Mouse (Mus musculus) spleen, adult 18-20 months (tissue): ENCODE data around the gene Abcb4.
"Not testable (repeated sequence)": the region's sequence is repeated elsewhere in the genome, so short reads cannot be mapped to it uniquely, and the experiment has no call there.

Source experiments
- DNase-seq, 2 experiments: peaks; one replicate each; pipeline ENCODE4 v3.0.0; 2022; ENCODE audit warnings: mixed read lengths in 2 of 2

Gene Abcb4

DNA sequence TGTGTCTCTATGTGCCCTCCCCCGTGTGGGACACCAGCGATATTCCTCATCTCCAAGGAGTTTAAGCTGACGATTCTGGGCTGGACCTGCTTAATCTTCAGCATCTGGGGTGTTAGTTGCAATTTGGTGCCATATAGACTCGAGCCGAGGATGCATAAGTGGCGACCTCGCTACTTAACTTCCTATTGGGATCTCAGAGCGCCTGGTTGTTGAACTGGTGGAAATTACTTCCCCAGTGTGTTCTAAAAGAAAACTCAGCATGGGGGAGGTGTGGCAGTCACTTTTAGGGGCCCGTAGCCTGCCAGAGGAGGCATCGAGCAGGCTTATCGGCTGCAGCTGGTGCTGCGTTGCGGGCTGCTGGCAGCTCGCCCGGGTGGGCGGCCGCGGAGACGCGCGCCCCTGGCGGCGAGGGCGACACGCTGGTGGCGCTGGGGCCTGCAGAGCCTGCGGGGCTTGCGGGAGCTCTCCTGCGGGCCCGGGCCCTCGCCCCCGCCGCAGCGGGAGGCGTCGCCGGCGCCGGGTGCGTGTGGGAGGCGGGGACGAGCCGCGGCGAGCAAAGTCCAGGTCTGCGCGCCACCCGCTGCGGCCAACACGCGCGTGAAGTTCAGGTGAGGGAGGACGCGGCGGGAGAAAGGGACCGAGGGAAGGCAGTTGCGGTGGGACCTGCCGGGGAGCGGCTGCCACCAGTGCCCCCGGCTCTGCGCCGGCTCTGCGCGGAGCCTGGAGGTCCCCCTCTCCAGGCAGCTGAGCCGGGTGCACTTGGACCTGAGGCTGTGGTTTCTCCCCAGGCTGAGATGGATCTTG lies at the start of gene Abcb4:
Gene Abcb4 (plus strand): TSS at position 418 of the 804 bp plus-strand sequence.
- peak; percentile 46 to 69 for DNase-seq

DNA sequence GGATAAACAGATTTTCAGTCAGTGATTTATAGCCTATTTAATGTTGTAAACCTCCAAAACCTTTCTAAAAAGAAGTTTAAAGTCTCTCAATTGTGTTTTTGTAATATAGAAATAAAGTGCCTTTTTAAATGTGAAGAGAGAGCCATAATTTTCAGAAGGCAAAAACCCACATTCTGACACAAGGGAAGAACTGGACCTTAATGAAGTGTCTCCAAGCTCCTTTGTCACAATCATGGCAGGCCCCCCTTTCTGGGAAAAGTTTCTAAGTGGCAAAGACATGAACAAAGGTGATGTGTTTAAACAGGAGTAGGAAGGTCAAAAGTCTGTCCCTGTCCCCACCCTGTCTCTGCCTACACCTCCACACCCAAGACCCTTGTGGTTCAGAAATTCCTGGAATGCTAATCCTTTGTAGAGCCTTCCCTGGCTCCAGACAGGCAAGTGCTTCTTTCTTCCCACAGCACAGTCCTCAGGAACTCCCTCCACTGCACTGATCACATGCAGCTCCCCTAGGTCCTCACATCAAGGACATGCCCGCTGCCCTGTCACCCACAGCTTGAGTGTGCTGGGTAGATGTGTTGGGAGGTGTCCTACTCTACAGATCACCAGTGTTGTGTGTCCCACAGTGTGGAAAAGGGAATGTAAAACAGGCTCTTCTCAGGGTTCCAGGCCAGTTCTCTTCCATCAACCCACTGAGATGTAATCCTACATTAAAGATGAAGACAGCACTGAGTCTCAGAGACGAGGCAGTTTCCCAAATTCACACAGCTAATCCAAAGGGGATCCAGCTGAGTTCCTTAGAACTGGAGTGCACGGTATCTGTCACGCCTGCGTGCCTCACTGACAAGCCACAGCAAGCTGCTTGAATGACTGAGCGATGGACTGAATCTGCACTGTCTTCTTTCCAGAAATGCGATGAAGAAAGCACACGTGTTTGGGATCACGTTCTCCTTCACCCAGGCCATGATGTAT lies 44.6 kb upstream of the Abcb4 start:
- DNase-seq, result not testable (repeated sequence)

DNA sequence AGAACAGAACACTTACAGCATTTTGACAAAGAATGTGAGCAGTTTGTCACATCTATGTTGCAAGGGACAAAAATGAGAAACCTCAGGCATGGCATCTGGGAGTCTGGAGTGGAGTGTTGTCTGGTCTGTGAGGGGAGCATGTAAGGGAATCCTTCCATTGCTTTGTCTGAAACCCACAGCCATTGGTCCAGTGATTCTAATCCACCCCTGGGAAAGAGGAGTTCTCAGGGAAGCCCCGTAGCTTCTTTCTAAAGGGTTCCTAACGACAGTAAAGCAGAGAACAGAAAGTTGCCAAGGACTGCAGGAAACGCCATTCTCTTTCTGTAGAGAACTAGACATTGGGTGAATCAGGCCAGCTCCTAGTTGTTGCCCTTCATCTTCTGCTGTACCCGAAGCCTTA lies 42.7 kb upstream of the Abcb4 start:
- no peak for DNase-seq

DNA sequence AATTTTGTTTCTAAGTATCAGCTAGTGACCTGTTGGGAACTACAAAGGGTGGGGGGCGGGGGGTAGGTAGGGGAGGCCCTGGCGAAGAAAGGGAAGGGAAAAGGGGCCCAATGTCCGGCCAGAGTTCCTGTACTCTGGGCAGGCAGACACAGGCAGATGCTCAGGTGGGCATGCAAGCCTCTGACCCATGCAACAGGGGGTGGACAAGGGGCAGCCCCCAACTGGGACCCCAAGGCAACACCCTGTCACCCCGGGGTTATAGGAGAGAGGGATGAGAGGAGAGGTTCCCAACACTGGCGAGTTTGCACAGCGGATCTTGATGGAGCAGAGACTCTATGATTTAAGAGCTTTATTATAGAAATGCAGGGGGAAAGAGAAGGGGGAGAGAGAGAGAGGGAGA lies 36.3 kb upstream of the Abcb4 start:
- no peak for DNase-seq

DNA sequence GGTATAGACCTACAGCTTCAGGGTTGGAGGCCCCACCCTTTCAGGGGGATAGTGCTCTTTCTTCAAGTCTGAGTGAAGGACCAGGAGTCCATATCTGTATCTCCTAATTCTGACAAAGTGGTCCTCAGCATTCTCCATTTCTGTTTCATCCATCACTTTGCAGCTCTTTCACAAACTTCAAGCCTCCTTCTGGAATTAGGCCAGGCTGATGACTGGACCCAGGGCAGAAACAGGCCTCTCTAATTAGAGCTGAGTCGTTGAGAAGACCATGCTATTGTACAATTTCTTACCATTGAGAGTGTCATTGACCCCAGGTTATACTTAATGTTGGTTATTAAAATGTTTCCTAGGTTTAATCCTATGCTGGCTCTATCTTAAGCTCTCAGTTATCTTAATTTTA lies 31.7 kb upstream of the Abcb4 start:
- no peak for DNase-seq

DNA sequence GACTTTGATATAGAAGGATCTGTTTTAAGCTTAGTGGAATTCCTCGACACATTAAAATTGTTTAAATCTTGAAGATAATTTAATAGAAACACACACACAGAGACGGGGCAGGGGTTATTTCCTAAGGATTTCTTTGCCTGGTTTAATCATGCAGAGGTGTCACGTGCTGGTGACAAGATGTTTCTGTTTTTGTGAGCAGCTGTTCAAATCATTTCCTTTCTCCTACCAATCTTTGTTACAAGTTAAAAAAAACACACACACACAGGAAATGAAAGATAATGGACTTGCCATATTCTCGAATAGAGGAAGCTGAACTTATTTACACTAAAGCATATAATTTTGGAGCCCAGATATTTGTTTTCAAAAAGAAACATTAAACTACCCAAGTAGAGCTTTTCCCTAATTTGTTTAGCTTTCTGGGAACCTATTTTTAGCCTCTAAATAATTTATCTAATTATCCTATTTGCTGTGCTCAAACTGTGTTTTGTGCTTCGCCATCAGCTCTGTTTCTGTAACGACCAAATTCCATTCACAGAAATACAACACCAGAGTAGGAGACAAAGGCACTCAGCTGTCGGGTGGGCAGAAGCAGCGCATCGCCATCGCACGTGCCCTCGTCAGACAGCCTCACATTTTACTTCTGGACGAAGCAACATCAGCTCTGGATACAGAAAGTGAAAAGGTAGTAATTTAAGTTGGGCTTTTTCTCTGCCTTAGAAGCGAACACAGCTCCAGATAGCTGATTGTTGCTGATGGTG lies 29.8 kb upstream of the Abcb4 start:
- DNase-seq, result no peak

DNA sequence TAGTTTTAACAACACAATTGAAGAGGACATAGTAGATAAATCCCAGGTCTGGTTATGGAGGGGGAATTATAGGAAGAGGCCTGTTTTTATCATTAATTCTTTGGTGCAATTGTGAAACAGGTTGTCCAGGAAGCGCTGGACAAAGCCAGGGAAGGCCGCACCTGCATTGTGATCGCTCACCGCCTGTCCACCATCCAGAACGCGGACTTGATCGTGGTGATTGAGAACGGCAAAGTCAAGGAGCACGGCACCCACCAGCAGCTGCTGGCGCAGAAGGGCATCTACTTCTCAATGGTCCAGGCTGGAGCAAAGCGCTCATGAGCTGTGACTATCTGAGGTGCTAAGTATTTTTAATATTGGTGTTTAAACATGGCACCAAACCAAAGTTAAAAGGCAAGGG lies 27.9 kb upstream of the Abcb4 start:
- DNase-seq, result not testable (repeated sequence)

DNA sequence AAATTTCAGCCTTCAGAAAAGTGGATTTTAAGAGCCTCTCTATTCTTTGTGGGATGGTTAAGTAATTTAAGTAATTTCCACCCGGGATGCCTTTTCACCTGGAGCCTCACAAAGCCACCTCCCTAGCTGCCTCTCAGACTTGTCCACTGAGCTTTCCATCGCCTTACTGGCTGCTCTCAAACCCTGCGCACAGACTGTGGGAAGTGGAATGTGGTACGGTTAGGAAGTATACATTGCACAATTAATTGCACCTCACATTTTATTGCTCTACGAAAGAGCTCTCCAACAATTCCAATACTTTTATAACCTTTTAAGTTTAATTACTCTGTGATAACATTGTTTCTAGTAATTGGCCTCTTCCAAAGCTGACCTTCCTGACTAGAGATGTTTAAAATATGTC lies 27.2 kb upstream of the Abcb4 start:
- DNase-seq, result no peak

DNA sequence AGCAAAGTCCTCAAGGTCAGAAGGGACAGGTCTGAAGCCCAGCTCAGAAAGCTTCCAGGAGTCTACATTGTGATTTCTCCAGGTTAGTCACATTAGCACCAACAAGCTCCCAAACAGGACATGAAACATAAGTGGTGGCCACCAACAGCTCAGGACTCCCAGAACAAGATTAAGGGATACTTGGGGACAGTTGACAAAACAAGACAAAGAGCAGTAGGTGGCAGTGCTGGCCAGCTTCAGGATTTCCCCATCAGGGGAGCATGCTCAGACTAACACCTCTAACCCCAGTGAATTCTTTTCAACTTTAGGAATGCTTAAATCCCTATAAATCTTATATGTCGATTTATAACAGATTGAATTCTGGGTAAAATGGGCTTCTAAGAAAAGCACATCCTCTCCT lies 25.5 kb upstream of the Abcb4 start:
- peak in 1 of 2 experiments; percentile 16 for DNase-seq

DNA sequence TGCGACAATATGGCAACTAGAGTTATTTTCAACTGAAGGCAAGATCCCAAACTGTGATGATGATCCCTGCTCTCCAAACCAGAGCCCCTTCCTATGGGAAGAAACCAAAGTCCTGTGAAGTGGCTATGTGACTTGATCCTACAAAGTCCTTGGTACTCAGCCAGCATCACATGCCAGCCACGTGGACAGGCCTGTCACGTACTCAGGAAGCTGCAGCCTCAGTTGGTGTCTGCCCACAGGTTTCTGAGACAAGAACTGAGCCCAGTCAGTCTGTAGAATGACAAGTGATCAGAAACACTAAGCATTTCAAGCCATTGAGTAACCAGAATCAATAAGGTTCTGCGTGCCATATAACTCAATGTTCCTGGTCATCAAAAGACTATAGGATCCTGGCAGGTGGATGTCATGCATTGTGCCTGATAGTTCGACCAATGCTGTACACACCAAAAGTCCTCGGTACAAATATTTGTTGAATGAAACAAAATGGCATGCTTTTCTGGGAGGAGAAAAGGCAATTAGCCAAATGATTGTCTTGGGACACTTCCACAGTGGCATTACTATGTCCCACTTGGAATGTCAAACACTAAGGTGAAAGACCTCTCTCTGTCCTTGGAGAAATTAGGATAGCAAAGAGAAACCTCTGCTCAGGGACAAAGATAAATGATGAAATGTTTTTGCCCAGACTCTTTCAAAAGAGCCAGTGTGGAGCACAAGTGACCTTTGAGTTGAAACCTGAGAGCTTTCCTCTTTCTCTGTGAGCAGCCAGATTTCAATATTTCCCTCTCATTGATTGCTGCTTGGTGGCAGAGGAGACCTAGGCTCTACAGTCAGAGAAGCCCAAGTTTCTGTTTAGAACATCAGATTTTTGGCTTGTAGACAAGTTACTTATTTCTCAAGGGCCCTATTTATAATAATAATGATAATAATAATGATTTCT lies 20.3 kb upstream of the Abcb4 start:
- DNase-seq, result no peak

DNA sequence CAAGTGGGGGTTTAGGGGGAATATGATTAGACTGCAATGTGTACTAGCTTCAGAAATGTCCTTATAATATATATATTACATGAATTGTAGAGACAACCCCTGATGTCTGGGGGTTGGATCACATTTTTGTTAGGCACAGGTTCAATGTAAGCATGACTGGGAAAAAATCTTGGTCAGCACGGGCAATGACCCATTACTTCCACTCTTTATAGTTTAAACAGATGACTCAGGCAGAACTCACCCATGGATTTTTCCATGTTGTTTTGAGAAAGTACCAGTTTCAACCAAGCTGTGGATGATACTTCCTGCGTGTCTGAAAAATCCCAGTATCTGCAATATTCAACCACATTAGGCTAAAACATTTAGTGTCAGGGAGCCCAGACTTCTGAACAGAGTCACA lies 16.4 kb upstream of the Abcb4 start:
- DNase-seq, result no peak

DNA sequence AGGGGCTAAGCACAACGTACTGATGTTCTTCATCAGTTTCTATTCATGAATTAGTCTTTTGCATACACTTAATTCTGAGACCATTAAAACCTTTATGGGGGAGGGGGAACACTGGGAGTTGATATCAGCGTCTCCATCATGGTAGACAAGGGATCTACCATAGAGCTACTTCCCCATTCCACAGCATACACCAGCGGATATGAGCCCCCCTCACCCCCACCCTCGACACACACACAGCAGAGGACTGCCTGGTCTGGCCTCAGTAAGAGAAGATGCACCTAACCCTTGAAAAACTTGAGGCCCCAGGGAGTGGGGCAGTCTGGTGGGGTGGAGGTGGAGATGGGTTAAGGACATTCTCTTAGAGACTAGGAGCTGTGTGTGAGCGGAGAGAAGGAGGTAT lies 15.7 kb upstream of the Abcb4 start:
- no peak for DNase-seq

DNA sequence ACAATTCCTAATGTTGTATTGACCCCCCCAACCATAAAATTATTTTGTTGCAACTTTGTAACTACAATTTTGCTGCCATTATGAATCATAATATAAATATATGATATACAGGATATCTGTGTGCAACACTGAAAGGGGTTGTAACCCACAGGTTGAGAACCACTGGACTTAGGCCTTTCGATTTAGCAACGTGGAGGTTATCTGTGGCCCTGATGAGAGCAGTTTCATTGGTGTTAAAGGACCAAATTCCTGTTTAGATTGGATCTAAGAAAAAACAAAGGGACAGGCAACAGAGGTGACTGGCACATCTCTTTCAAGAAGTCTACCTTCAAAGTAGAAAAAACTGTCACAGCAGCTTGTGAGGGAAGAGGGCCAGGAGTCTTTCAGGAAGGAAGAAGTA lies 7.7 kb upstream of the Abcb4 start:
- DNase-seq, result no peak

DNA sequence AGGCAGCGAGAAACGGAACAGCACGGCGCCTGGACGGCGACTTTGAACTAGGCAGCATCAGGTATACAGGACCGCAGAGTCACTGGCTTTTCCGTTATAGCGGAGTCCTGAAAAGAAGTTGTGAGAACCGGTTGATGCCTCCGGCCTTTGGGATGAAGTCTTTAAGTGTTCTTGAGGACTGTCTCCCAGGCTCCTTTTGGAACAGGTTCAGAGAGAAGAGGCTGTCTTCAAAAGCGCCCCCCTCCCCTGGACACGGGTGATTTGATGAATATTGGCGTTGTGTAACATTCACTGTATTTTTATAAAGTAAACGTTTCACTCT lies 548 bp downstream of the Abcb4 start:
- DNase-seq, result no peak

DNA sequence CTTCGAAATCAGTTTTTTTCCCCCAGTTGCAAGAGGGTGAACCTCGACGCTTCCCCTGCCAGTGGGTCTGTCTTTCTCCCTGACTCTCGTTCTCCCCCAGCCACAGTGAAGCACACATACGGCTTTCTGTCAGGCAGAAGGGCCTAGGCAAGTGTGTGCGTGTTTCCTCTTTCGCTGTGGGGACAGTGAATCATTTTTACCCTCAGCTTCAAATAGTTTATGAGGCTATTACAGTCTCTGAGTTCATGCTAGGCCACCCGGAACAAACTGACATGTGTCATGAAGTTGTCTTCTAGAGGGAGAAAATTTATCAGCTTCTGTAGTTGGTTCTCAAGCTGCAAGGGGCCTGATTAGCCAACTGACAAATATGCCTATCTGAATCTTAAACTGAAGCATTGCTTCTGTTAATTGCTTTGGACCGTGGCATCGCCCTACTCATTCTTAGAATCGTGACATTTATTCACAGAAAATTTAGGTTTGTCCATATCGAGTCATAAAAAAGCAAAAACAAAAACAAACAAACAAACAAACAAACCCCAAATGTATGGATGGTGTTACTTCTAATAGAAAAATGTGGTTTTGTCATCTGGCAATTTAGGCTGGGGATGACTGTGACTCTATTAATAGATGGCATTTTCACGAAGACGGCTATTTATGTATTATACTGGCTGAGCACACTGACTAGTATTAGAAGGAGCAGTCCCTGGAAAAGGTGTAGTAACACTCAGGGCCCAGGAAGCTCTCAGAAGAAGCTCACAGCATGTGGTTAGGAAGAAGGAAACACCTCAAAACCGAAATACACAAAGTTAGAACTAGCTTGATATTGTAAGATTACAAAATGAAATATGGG lies 1.3 kb downstream of the Abcb4 start:
- DNase-seq, result peak; percentile 7 to 15

DNA sequence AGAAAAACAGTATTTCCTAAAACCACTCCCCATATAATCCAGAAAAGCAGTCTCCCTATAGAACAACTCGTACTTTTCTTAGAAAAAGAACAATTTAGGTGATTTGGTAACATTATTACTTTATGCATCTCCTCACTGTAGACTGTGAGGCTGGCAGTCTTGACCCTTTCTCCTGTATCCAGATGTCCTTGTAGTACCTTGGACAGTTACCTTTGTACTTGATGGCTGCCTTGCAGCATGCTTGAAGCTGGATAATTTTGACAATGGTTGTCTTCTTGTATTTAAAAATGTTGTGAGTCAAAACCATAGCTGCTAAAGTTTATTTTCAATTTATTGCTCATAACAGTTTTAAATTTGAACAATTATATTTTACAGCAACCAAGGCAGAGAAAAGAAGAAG lies 2.7 kb downstream of the Abcb4 start:
- DNase-seq, result no peak

DNA sequence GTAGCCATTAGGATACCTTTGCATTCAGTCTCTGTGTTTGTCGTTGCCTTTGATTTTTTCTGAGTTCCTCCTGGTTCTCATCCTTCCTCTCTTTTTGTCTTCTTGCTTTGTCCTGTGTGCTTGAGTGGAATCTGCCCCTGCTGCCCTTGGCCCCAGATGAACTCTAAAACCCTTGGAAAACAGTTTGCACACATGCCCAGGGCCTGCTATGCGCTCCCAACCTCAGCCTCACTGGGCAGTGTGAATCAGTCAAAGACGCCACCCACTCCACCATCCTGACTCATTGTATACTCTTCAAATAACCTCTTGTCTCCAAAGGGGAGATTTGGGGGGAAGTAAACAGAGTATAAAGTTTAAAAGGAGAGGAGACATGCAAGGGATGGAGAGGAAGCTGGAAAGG lies 4.7 kb downstream of the Abcb4 start:
- no peak for DNase-seq

DNA sequence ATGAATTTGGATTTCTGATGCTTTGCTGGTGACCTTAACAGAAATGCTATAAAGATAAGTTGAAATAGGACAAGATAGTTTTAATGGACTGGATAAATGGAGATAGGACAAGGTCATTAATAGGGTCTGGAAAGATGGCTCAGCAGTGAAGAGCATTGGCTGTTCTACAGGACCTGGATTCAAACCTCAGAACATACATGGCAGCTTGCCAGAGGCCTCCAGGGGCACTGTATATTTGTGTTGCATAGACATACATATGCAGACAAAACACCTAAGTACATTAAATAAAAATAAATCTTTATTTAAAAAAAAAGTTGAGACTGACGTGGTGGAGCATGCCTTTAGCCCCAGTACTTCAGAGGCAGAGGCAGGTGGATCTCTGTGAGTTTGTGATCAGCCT lies 7.5 kb downstream of the Abcb4 start:
- no peak for DNase-seq

DNA sequence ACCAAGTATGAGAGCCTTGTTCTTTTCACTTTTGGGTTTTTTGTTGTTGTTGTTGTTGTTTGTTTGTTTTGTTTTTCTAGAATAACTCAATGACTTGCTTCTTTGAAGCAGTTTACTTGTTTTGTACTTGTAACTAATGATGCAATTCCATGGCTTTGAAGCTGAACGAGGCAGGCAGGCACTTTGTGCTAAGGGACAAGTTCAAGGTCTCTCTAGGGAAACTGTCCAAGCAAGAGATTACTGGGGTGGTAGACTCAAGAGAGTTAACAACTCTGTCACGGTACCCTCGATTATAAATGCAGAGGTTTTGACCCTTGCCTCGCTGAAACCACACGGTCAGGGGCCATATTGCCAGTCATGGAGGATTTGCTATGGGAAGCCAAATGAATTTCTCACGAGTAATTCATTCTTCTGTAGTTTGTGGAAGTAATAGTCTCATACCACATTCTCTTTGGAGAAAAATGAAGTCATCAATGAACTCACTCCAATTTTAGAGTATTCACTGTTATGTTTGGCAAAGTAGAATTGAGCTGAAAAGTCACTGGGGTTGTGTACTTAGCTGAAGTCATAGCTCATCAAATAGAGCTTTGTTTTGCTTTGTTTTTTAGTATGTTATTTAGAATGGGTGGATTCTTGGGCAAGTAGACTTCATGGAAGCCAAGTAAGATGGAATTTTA lies 8.8 kb downstream of the Abcb4 start:
- DNase-seq, result no peak

DNA sequence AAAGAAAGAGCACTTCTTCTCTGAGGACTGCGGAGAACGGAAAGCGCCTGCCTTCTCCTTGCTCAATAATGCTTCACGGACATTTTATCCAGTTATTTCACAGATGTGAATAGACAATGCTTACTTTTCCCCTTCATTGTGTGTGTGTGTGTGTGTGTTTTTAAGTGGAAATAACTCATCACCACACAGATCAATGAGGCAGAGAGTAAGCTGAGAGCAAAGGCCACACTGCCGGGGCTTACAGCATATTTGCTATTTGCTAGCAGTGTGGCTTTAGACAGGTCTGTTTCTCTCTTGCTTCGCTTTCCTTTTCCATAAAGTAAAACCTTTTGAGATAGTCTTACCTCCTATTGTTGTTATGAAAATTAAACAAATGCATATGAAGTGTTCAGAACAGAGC lies 11.0 kb downstream of the Abcb4 start:
- DNase-seq, result no peak
